Mouse (Mus musculus): Measurements from ENCODE around the gene Ntn1. TPM values are rescaled to one million over a fixed set of nuclear protein-coding genes. Genes with fewer than 3 reads are reported as not detected.

Gene Ntn1
- polyA plus RNA-seq, 1 experiment from 2014 or later, result 0.24 TPM

GRCm38 (mm10) chr11:68226654-68227057, 174.0 kb downstream of the Ntn1 start:
- Histone ChIP-seq H3K9me3 (replicated peaks) (no peaks in the 10 kb centered on the region), H3K9ac (no peak overlapping the region)

GRCm38 (mm10) chr11:68223143-68223542, 177.5 kb downstream of the Ntn1 start:
- WGBS (ENCODE audit: insufficient replicate concordance), result 40% methylated on average over 13 of the region's 13 CpGs
- no peaks in the 10 kb centered on the region for H3K27me3 ChIP-seq
- H3K27ac ChIP-seq, result no peak overlapping the region
- no peak overlapping the region for H3K4me3 ChIP-seq (replicated peaks)
- H3K9me3 ChIP-seq (replicated peaks), result no peaks in the 10 kb centered on the region
- DNase-seq, result no peak
- no peak overlapping the region for H3K4me2 ChIP-seq
- no peak overlapping the region for H3K9ac ChIP-seq
- no peak for ATAC-seq (ENCODE audit: low read depth)
- H3K4me1 ChIP-seq (replicated peaks), result no peaks in the 10 kb centered on the region
- no peaks in the 10 kb centered on the region for H3K36me3 ChIP-seq

More at GRCm38 (mm10) chr11:68226654-68227057, 174.0 kb downstream of the Ntn1 start:
- no peak overlapping the region for H3K27ac ChIP-seq
- H3K36me3 ChIP-seq, result no peaks in the 10 kb centered on the region
- no peaks in the 10 kb centered on the region for H3K27me3 ChIP-seq
- no peaks in the 10 kb centered on the region for H3K4me1 ChIP-seq (replicated peaks)
- H3K4me3 ChIP-seq (replicated peaks), result no peak overlapping the region
- 63% methylated on average over 5 of the region's 5 CpGs for WGBS (ENCODE audit: insufficient replicate concordance)
- no peak for DNase-seq
- no peak overlapping the region for H3K4me2 ChIP-seq
- no peak for ATAC-seq (ENCODE audit: low read depth)

- Histone ChIP-seq H3K4me2 (no peak overlapping the region), H3K27me3 (no peaks in the 10 kb centered on the region)
- 73% methylated on average over 7 of the region's 7 CpGs for WGBS (ENCODE audit: insufficient replicate concordance)
These were observed 178.4 kb downstream of the Ntn1 start for GRCm38 (mm10) chr11:68222209-68222608.

GRCm38 (mm10) chr11:68220733-68221132, 179.9 kb downstream of the Ntn1 start:
- no peak for DNase-seq

More at GRCm38 (mm10) chr11:68222209-68222608, 178.4 kb downstream of the Ntn1 start:
- H3K9me3 ChIP-seq (replicated peaks), result no peaks in the 10 kb centered on the region
- no peak overlapping the region for H3K4me3 ChIP-seq (replicated peaks)
- no peaks in the 10 kb centered on the region for H3K36me3 ChIP-seq
- ATAC-seq (ENCODE audit: low read depth) (no peak), DNase-seq (no peak)
- H3K27ac ChIP-seq, result no peak overlapping the region
- no peaks in the 10 kb centered on the region for H3K4me1 ChIP-seq (replicated peaks)
- no peak overlapping the region for H3K9ac ChIP-seq

GRCm38 (mm10) chr11:68216041-68216440, 184.6 kb downstream of the Ntn1 start:
- H3K36me3 ChIP-seq, result no peaks in the 10 kb centered on the region
- ATAC-seq (ENCODE audit: low read depth) (no peak), DNase-seq (no peak)
- H3K27ac ChIP-seq, result no peak overlapping the region
- no peak overlapping the region for H3K4me3 ChIP-seq (replicated peaks)
- H3K9me3 ChIP-seq (replicated peaks), result no peaks in the 10 kb centered on the region
- H3K4me1 ChIP-seq (replicated peaks), result no peaks in the 10 kb centered on the region
- no peak overlapping the region for H3K4me2 ChIP-seq
- WGBS (ENCODE audit: insufficient replicate concordance), result 76% methylated on average over 11 of the region's 11 CpGs
- H3K27me3 ChIP-seq, result no peaks in the 10 kb centered on the region
- no peak overlapping the region for H3K9ac ChIP-seq

More at GRCm38 (mm10) chr11:68220733-68221132, 179.9 kb downstream of the Ntn1 start:
- H3K27ac ChIP-seq, result no peak overlapping the region
- 67% methylated on average over 4 of the region's 4 CpGs for WGBS (ENCODE audit: insufficient replicate concordance)
- no peaks in the 10 kb centered on the region for H3K9me3 ChIP-seq (replicated peaks)
- H3K9ac ChIP-seq, result no peak overlapping the region
- H3K4me2 ChIP-seq, result no peak overlapping the region
- no peaks in the 10 kb centered on the region for H3K27me3 ChIP-seq
- H3K36me3 ChIP-seq, result no peaks in the 10 kb centered on the region
- no peaks in the 10 kb centered on the region for H3K4me1 ChIP-seq (replicated peaks)
- no peak for ATAC-seq (ENCODE audit: low read depth)
- H3K4me3 ChIP-seq (replicated peaks), result no peak overlapping the region

- Histone ChIP-seq H3K36me3 (no peaks in the 10 kb centered on the region), H3K9me3 (replicated peaks) (no peaks in the 10 kb centered on the region), H3K4me3 (replicated peaks) (no peak overlapping the region), H3K4me1 (replicated peaks) (no peaks in the 10 kb centered on the region), H3K27ac (no peak overlapping the region), H3K27me3 (no peaks in the 10 kb centered on the region), H3K9ac (no peak overlapping the region), H3K4me2 (no peak overlapping the region)
- ATAC-seq (ENCODE audit: low read depth), result no peak
- 38% methylated on average over 6 of the region's 6 CpGs for WGBS (ENCODE audit: insufficient replicate concordance)
- no peak for DNase-seq
These were observed 185.3 kb downstream of the Ntn1 start for GRCm38 (mm10) chr11:68215206-68215912.

- WGBS (ENCODE audit: insufficient replicate concordance), result 61% methylated on average over 9 of the region's 9 CpGs
- H3K4me3 ChIP-seq (replicated peaks), result no peak overlapping the region
- DNase-seq (no peak), ATAC-seq (ENCODE audit: low read depth) (no peak)
- H3K27ac ChIP-seq, result no peak overlapping the region
- H3K36me3 ChIP-seq, result no peaks in the 10 kb centered on the region
- H3K9ac ChIP-seq, result no peak overlapping the region
- no peak overlapping the region for H3K4me2 ChIP-seq
- H3K27me3 ChIP-seq, result no peaks in the 10 kb centered on the region
- H3K9me3 ChIP-seq (replicated peaks), result no peaks in the 10 kb centered on the region
- no peaks in the 10 kb centered on the region for H3K4me1 ChIP-seq (replicated peaks)
These were observed 186.0 kb downstream of the Ntn1 start for GRCm38 (mm10) chr11:68214496-68215205.

- Histone ChIP-seq H3K27ac (no peak overlapping the region), H3K36me3 (no peaks in the 10 kb centered on the region), H3K4me3 (replicated peaks) (no peak overlapping the region), H3K4me1 (replicated peaks) (no peaks in the 10 kb centered on the region), H3K4me2 (no peak overlapping the region), H3K27me3 (no peaks in the 10 kb centered on the region), H3K9ac (no peak overlapping the region), H3K9me3 (replicated peaks) (no peaks in the 10 kb centered on the region)
- no peak for DNase-seq
- no peak for ATAC-seq (ENCODE audit: low read depth)
- WGBS (ENCODE audit: insufficient replicate concordance), result 37% methylated on average over 3 of the region's 3 CpGs
These were observed 186.7 kb downstream of the Ntn1 start for GRCm38 (mm10) chr11:68213896-68214295.

GRCm38 (mm10) chr11:68211924-68212578, 188.6 kb downstream of the Ntn1 start:
- H3K27ac ChIP-seq, result no peak overlapping the region
- no peaks in the 10 kb centered on the region for H3K4me1 ChIP-seq (replicated peaks)
- H3K27me3 ChIP-seq, result no peaks in the 10 kb centered on the region
- H3K9me3 ChIP-seq (replicated peaks), result no peaks in the 10 kb centered on the region
- 47% methylated on average over 8 of the region's 8 CpGs for WGBS (ENCODE audit: insufficient replicate concordance)
- ATAC-seq (ENCODE audit: low read depth) (peak; percentile 54), DNase-seq (peak; percentile 12)
- no peak overlapping the region for H3K9ac ChIP-seq
- H3K4me2 ChIP-seq, result no peak overlapping the region
- H3K36me3 ChIP-seq, result no peaks in the 10 kb centered on the region
- no peak overlapping the region for H3K4me3 ChIP-seq (replicated peaks)

- WGBS (ENCODE audit: insufficient replicate concordance), result 80% methylated on average over 5 of the region's 5 CpGs
These were observed 189.9 kb downstream of the Ntn1 start for GRCm38 (mm10) chr11:68210714-68211113.

GRCm38 (mm10) chr11:68209506-68209905, 191.1 kb downstream of the Ntn1 start:
- no peak for DNase-seq
- H3K4me3 ChIP-seq (replicated peaks), result no peak overlapping the region
- no peaks in the 10 kb centered on the region for H3K27me3 ChIP-seq
- H3K9ac ChIP-seq, result no peak overlapping the region
- 34% methylated on average over 4 of the region's 4 CpGs for WGBS (ENCODE audit: insufficient replicate concordance)
- no peaks in the 10 kb centered on the region for H3K36me3 ChIP-seq
- H3K4me2 ChIP-seq, result no peak overlapping the region
- no peak for ATAC-seq (ENCODE audit: low read depth)
- H3K27ac ChIP-seq, result no peak overlapping the region
- H3K9me3 ChIP-seq (replicated peaks), result no peaks in the 10 kb centered on the region
- H3K4me1 ChIP-seq (replicated peaks), result no peaks in the 10 kb centered on the region

More at GRCm38 (mm10) chr11:68210714-68211113, 189.9 kb downstream of the Ntn1 start:
- H3K9me3 ChIP-seq (replicated peaks), result no peaks in the 10 kb centered on the region
- no peaks in the 10 kb centered on the region for H3K36me3 ChIP-seq
- H3K27me3 ChIP-seq, result no peaks in the 10 kb centered on the region
- no peak overlapping the region for H3K4me3 ChIP-seq (replicated peaks)
- H3K9ac ChIP-seq, result no peak overlapping the region
- H3K4me1 ChIP-seq (replicated peaks), result no peaks in the 10 kb centered on the region
- DNase-seq (no peak), ATAC-seq (ENCODE audit: low read depth) (no peak)
- H3K4me2 ChIP-seq, result no peak overlapping the region
- H3K27ac ChIP-seq, result no peak overlapping the region
